Comparison of ENCODE assay signal across 8 mouse cellular contexts in genomic region chr5:123748339-123749064, GRCm38 (mm10). TPM values are rescaled to one million over a fixed set of nuclear protein-coding genes. Genes with fewer than 3 reads are reported as not detected.
DNase-seq lines count a peak whose midpoint lies in the region; ATAC-seq and TF ChIP-seq lines count a peak whose summit lies in the region.

No protein-coding gene starts in this region.

- H3K27ac ChIP-seq in heart, embryonic 14.5 days (replicated peaks in 1 of 2; ENCODE audit: control insufficient read depth in 1 of 2, insufficient read depth in 1 of 2, low read depth in 2 of 2, low read length in 2 of 2): peak overlapping the region; percentile 99 to 100
- H3K27ac ChIP-seq in forebrain, embryonic 13.5 days: peak overlapping the region; percentile 98
- H3K27ac ChIP-seq in liver, embryonic 16.5 days (ENCODE audit: low read length): peak overlapping the region; percentile 99

- H3K4me3 ChIP-seq in heart, embryonic 14.5 days (ENCODE audit: control insufficient read depth in 1 of 2, insufficient read depth in 1 of 2, low read depth in 1 of 2, low read length in 2 of 2): peak overlapping the region; percentile 77 to 90
- peak overlapping the region; percentile 76 for H3K4me3 ChIP-seq in G1E (ENCODE audit: low read depth, low read length)
- H3K4me3 ChIP-seq in forebrain, embryonic 13.5 days: peak overlapping the region; percentile 74
- peak overlapping the region; percentile 88 for H3K4me3 ChIP-seq in liver, embryonic 16.5 days (ENCODE audit: low read depth, low read length)

- peak overlapping the region; percentile 88 for H3K9ac ChIP-seq in heart, embryonic 14.5 days (ENCODE audit: low read length)
- H3K9ac ChIP-seq in forebrain, embryonic 13.5 days: peak overlapping the region; percentile 77
- peak overlapping the region; percentile 80 for H3K9ac ChIP-seq in liver, embryonic 16.5 days (ENCODE audit: low read depth, low read length)

- under 1% methylated on average over 18 of the region's 18 CpGs for WGBS in heart, embryonic 14.5 days
- WGBS in forebrain, embryonic 13.5 days: under 1% methylated on average over 18 of the region's 18 CpGs
- under 1% methylated on average over 18 of the region's 18 CpGs for WGBS in liver, embryonic 16.5 days (ENCODE audit: insufficient replicate concordance)

- TF ChIP-seq CTCF in G1E (IDR thresholded peaks at IDR 0.05; ENCODE audit: low read depth, low read length): no peak

- peaks cover 17% of the 10 kb centered on the region for H3K36me3 ChIP-seq in heart, embryonic 14.5 days (ENCODE audit: control insufficient read depth, insufficient read depth, low read length)
- peaks cover 44% of the 10 kb centered on the region for H3K36me3 ChIP-seq in G1E (replicated peaks)
- peaks cover 14% of the 10 kb centered on the region for H3K36me3 ChIP-seq in forebrain, embryonic 13.5 days (ENCODE audit: poor library complexity, severe bottlenecking)
- peaks cover 14% of the 10 kb centered on the region for H3K36me3 ChIP-seq in liver, embryonic 16.5 days (ENCODE audit: control insufficient read depth, insufficient read depth)

- no peaks in the 10 kb centered on the region for H3K9me3 ChIP-seq in heart, embryonic 14.5 days (ENCODE audit: control insufficient read depth, low read length)
- no peaks in the 10 kb centered on the region for H3K9me3 ChIP-seq in G1E (replicated peaks)
- H3K9me3 ChIP-seq in forebrain, embryonic 13.5 days (replicated peaks): no peaks in the 10 kb centered on the region
- no peaks in the 10 kb centered on the region for H3K9me3 ChIP-seq in liver, embryonic 16.5 days (replicated peaks; ENCODE audit: control insufficient read depth, low read length)

- H3K4me2 ChIP-seq in heart, embryonic 14.5 days (ENCODE audit: low read length): peak overlapping the region; percentile 84
- peak overlapping the region; percentile 83 for H3K4me2 ChIP-seq in forebrain, embryonic 13.5 days
- H3K4me2 ChIP-seq in liver, embryonic 16.5 days (ENCODE audit: low read depth, low read length): peak overlapping the region; percentile 91

- DNase-seq in heart, adult 18-20 months: no peak
- DNase-seq in G1E (ENCODE audit: low spot score): no peak
- no peak for DNase-seq in yolk sac, embryonic 10.5 days (ENCODE audit: low spot score)
- no peak for DNase-seq in frontal cortex, postnatal 25 days (ENCODE audit: low spot score in 2 of 2)
- DNase-seq in urinary bladder, postnatal 36 days (ENCODE audit: low spot score in 2 of 2): no peak

- no peak for ATAC-seq in heart, embryonic 14.5 days (ENCODE audit: insufficient number of reproducible peaks, insufficient read depth, low FRiP score, low read depth)
- ATAC-seq in G1E (ENCODE audit: extremely low read depth, insufficient number of reproducible peaks, low FRiP score, poor library complexity, severe bottlenecking): no peak
- no peak; the same call in none of the 2 replicates for ATAC-seq in forebrain, embryonic 13.5 days
- peak; percentile 7; the same call in 1 of the 2 replicates for ATAC-seq in liver, embryonic 16.5 days (ENCODE audit: low read depth)

- H3K4me1 ChIP-seq in heart, embryonic 14.5 days (ENCODE audit: control insufficient read depth in 2 of 2, insufficient read depth in 2 of 2, low read length in 2 of 2): peaks cover 3 to 23% of the 10 kb centered on the region in 2 experiments; a peak in 3 of 4 replicates
- H3K4me1 ChIP-seq in G1E (ENCODE audit: insufficient read depth, low read depth, low read length): peaks cover 52% of the 10 kb centered on the region
- H3K4me1 ChIP-seq in forebrain, embryonic 13.5 days: peaks cover 37% of the 10 kb centered on the region
- peaks cover 35% of the 10 kb centered on the region for H3K4me1 ChIP-seq in liver, embryonic 16.5 days (ENCODE audit: control insufficient read depth, low read depth, low read length)

- no peaks in the 10 kb centered on the region for H3K27me3 ChIP-seq in heart, embryonic 14.5 days (ENCODE audit: control insufficient read depth, insufficient read depth, low read length)
- H3K27me3 ChIP-seq in G1E (ENCODE audit: insufficient read depth, low read length): no peaks in the 10 kb centered on the region
- no peaks in the 10 kb centered on the region for H3K27me3 ChIP-seq in forebrain, embryonic 13.5 days
- H3K27me3 ChIP-seq in liver, embryonic 16.5 days (ENCODE audit: control insufficient read depth, insufficient read depth, low read depth, low read length): no peaks in the 10 kb centered on the region

RNA-seq across cellular contexts. Expression of gene Rsrc2, which starts 0.7 kb away (rescaled TPM):
- polyA plus RNA-seq in heart, embryonic 14.5 days (2014; fragmentation: Nextera tagmentation; extraction: Ambion mirVana): 77.3 and 80.5 TPM in 2 replicates
- total RNA-seq in heart, adult 18-20 months (2021): 10 to 100 TPM; 35.7 to 39.7 TPM
- total RNA-seq in G1E (2014; fragmentation: Nextera tagmentation) (141 and 148 TPM in 2 replicates), G1E (2017) (130 and 151 TPM in 2 replicates)
- polyA plus RNA-seq in G1E (2012): 8.2 and 18.3 TPM in 2 replicates
- 167 and 172 TPM in 2 replicates for polyA plus RNA-seq in forebrain, embryonic 13.5 days (2015; fragmentation: Nextera tagmentation; extraction: Ambion mirVana)
- polyA plus RNA-seq in liver, embryonic 16.5 days (2015; fragmentation: Nextera tagmentation; extraction: Ambion mirVana): 35.2 and 39.2 TPM in 2 replicates

RNA-seq across cellular contexts. Expression of gene Kntc1, which starts 1.0 kb away (rescaled TPM):
- 19.4 and 23.1 TPM in 2 replicates for polyA plus RNA-seq in heart, embryonic 14.5 days (2014; fragmentation: Nextera tagmentation; extraction: Ambion mirVana)
- under 1 TPM; 0.31 to 0.97 TPM for total RNA-seq in heart, adult 18-20 months (2021)
- total RNA-seq in G1E (2014; fragmentation: Nextera tagmentation) (100 and 117 TPM in 2 replicates), G1E (2017) (61.9 and 68.0 TPM in 2 replicates)
- 3.2 and 3.8 TPM in 2 replicates for polyA plus RNA-seq in G1E (2012)
- 28.1 and 28.3 TPM in 2 replicates for polyA plus RNA-seq in forebrain, embryonic 13.5 days (2015; fragmentation: Nextera tagmentation; extraction: Ambion mirVana)
- 23.2 and 23.9 TPM in 2 replicates for polyA plus RNA-seq in liver, embryonic 16.5 days (2015; fragmentation: Nextera tagmentation; extraction: Ambion mirVana)

RNA-seq across cellular contexts. Expression of gene Zcchc8, which starts 27.6 kb away (rescaled TPM):
- polyA plus RNA-seq in heart, embryonic 14.5 days (2014; fragmentation: Nextera tagmentation; extraction: Ambion mirVana): 57.0 and 63.1 TPM in 2 replicates
- 10 to 100 TPM; 17.3 to 22.0 TPM for total RNA-seq in heart, adult 18-20 months (2021)
- total RNA-seq in G1E (2014; fragmentation: Nextera tagmentation) (68.2 and 93.6 TPM in 2 replicates), G1E (2017) (33.3 and 41.4 TPM in 2 replicates)
- polyA plus RNA-seq in G1E (2012): 55.2 and 79.4 TPM in 2 replicates
- polyA plus RNA-seq in forebrain, embryonic 13.5 days (2015; fragmentation: Nextera tagmentation; extraction: Ambion mirVana): 85.1 and 97.4 TPM in 2 replicates
- 27.0 and 27.7 TPM in 2 replicates for polyA plus RNA-seq in liver, embryonic 16.5 days (2015; fragmentation: Nextera tagmentation; extraction: Ambion mirVana)
